Mouse (Mus musculus) lung, postnatal 0 days (tissue): ENCODE results near the gene Fam222a. TPM values are rescaled to one million over a fixed set of nuclear protein-coding genes. Genes with fewer than 3 reads are reported as not detected.

Source experiments
- ATAC-seq: fragments of 200-750 bp; cut with Nextera tagmentation; 2 replicates; pipeline ENCODE4 v1.8.0; 2017; ENCODE audit warnings: moderate library complexity
- DNase-seq: peaks from one replicate; pipeline ENCODE4 v3.0.0-alpha.2; 2016; ENCODE audit warnings: low spot score
- H3K27ac ChIP-seq: fragments of 300-500 bp; sonication (generic); 2 replicates; pipeline ENCODE4 v1.5.1; 2014; ENCODE audit warnings: antibody characterized with exemption, mild to moderate bottlenecking, low read length, mixed read lengths
- H3K27me3 ChIP-seq: fragments of 300-500 bp; sonication (generic); replicated peaks from 2 replicates; pipeline ENCODE4 v1.6.1; 2014; ENCODE audit warnings: low read length, mixed read lengths; ENCODE audit not compliant: insufficient read depth
- H3K36me3 ChIP-seq: fragments of 300-500 bp; sonication (generic); 2 replicates; pipeline ENCODE4 v1.6.1; 2014; ENCODE audit warnings: low read length, mixed read lengths; ENCODE audit not compliant: insufficient read depth
- H3K4me1 ChIP-seq: fragments of 300-500 bp; sonication (generic); 2 replicates; pipeline ENCODE4 v1.6.1; 2014; ENCODE audit warnings: antibody characterized with exemption, low read depth, low read length, mixed read lengths; ENCODE audit not compliant: insufficient read depth
- H3K4me2 ChIP-seq: fragments of 300-500 bp; sonication (generic); replicated peaks from 2 replicates; pipeline ENCODE4 v1.6.1; 2014; ENCODE audit warnings: low read depth, mild to moderate bottlenecking, low read length, moderate library complexity, mixed read lengths
- H3K4me3 ChIP-seq: fragments of 300-500 bp; sonication (generic); 2 replicates; pipeline ENCODE4 v1.5.1; 2014; ENCODE audit warnings: low read depth, low read length
- H3K9ac ChIP-seq: fragments of 300-500 bp; sonication (generic); replicated peaks from 2 replicates; pipeline ENCODE4 v1.6.1; 2014; ENCODE audit warnings: low read depth, mild to moderate bottlenecking
- H3K9me3 ChIP-seq: fragments of 300-500 bp; sonication (generic); 2 replicates; pipeline ENCODE4 v1.6.1; 2016; ENCODE audit warnings: low read length, mixed read lengths
- CTCF ChIP-seq: IDR thresholded peaks from 2 replicates; pipeline ENCODE4 v1.5.1; 2016; ENCODE audit warnings: antibody characterized with exemption, mild to moderate bottlenecking
- EP300 ChIP-seq: IDR thresholded peaks from 2 replicates; pipeline ENCODE4 v1.6.1; 2016; ENCODE audit warnings: antibody characterized with exemption, mild to moderate bottlenecking, control low read depth
- WGBS: fragments of 180-500 bp; shearing (Covaris S2); extraction: QIAGEN DNeasy Blood & Tissue Kit; methylation state at CpG from one replicate; pipeline ENCODE4 v1.1.7; 2014; 5-methylcytosine and 5-hydroxymethylcytosine counted together
- polyA plus RNA-seq: library from polyadenylated mRNA; unstranded; fragments of >200 nt; fragmentation: Nextera tagmentation; extraction: Ambion mirVana; gene quantifications from 2 replicates; pipeline ENCODE4 v1.2.1, GENCODE M21; 2015

Gene Fam222a
- polyA plus RNA-seq, 1 experiment from 2014 or later = 1.9 TPM

DNA sequence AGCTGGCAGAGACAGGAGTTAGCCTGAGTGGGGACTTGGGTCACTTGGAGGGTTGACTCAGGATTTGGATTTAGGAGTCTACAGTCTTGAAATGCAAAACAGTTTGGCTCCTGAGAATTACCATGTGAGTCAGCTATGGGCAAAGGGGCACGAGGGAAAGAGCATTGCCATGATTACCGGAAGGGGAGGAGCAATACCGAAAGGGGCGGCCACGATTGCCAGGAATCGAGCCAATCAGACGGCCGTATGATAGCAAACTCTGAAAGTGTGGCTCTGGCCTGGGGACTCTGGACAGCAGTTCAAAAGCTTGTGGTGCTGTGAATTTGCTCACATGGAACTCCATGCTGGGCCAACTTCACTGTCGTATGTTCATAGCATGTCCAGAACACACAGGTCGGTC, 18.8 kb upstream of the Fam222a start:
- no peak for ATAC-seq
- Histone ChIP-seq H3K4me1 (no peaks in the 10 kb centered on the region), H3K4me2 (no peak overlapping the region), H3K36me3 (no peaks in the 10 kb centered on the region), H3K9me3 (no peaks in the 10 kb centered on the region), H3K4me3 (no peak overlapping the region), H3K27ac (no peak overlapping the region), H3K9ac (no peak overlapping the region), H3K27me3 (no peaks in the 10 kb centered on the region)
- 97% methylated on average over 10 of the region's 10 CpGs for WGBS
- TF ChIP-seq EP300 (no peak), CTCF (no peak)
- DNase-seq = no peak

- Histone ChIP-seq H3K36me3 (no peaks in the 10 kb centered on the region), H3K9ac (no peak overlapping the region), H3K4me1 (no peaks in the 10 kb centered on the region), H3K4me2 (no peak overlapping the region), H3K9me3 (no peaks in the 10 kb centered on the region), H3K4me3 (no peak overlapping the region), H3K27me3 (no peaks in the 10 kb centered on the region), H3K27ac (no peak overlapping the region)
- TF ChIP-seq CTCF (no peak), EP300 (no peak)
- DNase-seq (no peak), ATAC-seq (no peak)
- WGBS = 68% methylated on average over 2 of the region's 3 CpGs
These were observed 18.0 kb upstream of the Fam222a start for GRCm38 (mm10) chr5:114549770-114550169.

DNA sequence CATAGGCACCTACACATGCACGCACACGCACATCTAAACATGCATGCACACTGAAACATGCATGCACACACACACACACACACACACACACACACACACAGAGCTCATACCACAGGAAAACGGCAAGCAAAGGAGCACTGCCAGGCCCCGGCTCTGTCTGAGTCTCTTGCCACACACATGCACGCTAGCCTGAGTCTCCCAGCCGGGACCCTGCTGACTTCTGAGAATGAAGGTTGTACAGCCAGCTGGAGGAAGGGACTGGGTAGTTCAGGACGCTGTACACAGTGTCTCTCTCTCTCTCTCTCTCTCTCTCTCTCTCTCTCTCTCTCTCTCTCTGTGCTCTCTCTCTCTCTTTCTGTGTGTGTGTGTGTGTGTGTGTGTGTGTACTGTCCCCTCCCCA, 17.4 kb upstream of the Fam222a start:
- TF ChIP-seq EP300 (no peak), CTCF (no peak)
- Histone ChIP-seq H3K4me3 (no peak overlapping the region), H3K9me3 (no peaks in the 10 kb centered on the region), H3K27ac (no peak overlapping the region), H3K9ac (no peak overlapping the region), H3K4me2 (no peak overlapping the region), H3K27me3 (no peaks in the 10 kb centered on the region), H3K36me3 (no peaks in the 10 kb centered on the region), H3K4me1 (no peaks in the 10 kb centered on the region)
- ATAC-seq (no peak), DNase-seq (no peak)
- WGBS = 36% methylated on average over 7 of the region's 7 CpGs

DNA sequence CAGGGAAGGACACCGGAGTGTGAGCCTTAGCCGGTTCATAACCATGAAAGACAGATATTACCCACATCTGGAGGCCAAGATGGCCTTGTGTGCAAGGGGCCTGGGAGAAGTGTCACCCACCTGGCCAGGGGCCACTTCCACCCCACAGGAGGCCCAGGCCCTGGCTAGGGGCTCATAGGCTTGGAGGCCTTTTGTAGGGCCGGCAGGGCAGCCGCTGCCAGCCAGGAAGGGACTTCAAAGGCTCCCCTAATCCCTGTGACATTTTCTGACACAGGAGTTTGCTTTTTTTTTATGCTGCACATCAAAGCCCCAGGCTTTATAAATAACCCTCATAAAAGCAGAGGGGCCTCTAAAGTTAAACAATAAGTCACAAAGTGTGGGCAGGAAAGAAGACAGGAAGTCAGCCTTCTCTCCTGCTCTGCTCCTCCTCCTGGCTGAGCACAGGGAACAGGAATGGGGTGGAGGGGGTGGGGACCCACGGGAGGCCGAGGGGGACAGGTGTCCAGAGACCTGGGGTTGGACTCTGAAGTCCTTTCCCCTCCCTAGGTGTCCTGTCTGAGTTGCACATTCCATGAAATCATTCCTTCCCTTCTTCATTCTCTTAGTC, 16.8 kb upstream of the Fam222a start:
- H3K27me3 ChIP-seq = no peaks in the 10 kb centered on the region
- TF ChIP-seq CTCF (no peak), EP300 (no peak)
- 14% methylated on average over 6 of the region's 6 CpGs for WGBS
- H3K27ac ChIP-seq = no peak overlapping the region
- ATAC-seq (no peak), DNase-seq (no peak)
- H3K4me3 ChIP-seq = no peak overlapping the region
- no peaks in the 10 kb centered on the region for H3K36me3 ChIP-seq
- H3K4me2 ChIP-seq = no peak overlapping the region
- H3K9ac ChIP-seq = no peak overlapping the region
- no peaks in the 10 kb centered on the region for H3K9me3 ChIP-seq
- H3K4me1 ChIP-seq = no peaks in the 10 kb centered on the region

DNA sequence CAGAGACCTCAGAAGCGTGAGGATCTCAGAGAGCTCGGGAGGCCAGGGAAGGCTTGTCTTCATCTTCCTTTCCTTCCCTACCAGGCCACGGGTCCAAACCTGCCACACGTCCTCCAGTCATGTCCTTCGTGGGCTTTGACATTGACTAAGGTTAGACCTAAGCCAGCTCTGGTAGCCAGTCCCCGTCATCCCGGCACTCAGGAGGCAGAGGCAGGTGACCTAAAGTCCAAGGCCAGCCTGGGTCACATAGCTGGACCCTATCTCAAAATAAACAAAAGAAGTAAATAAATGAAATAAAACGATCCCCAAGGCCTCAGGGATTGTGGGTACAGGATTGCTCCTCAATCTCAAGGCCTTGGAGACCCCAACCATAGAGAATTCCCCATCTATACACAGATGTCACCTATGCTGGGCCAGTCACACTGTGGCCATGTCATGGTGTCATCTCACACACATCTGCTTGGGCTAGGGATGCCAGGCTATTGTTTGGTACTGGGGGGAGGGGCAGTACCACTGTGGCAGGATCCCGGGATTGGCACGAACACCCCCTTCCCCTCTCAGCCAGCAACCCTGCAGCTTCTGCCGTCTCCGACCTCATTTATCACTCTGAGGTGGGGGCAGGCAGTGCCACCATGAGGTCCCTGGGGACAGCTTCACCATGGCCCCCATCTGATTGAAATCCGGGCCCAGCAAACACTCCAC, 15.2 kb upstream of the Fam222a start:
- 45% methylated on average over 13 of the region's 13 CpGs for WGBS
- ATAC-seq (no peak), DNase-seq (no peak)
- H3K27ac ChIP-seq = no peak overlapping the region
- H3K4me2 ChIP-seq = no peak overlapping the region
- H3K9ac ChIP-seq = no peak overlapping the region
- H3K4me1 ChIP-seq = no peaks in the 10 kb centered on the region
- no peaks in the 10 kb centered on the region for H3K36me3 ChIP-seq
- no peak for TF ChIP-seq EP300
- TF ChIP-seq CTCF = no peak
- no peaks in the 10 kb centered on the region for H3K9me3 ChIP-seq
- no peak overlapping the region for H3K4me3 ChIP-seq
- H3K27me3 ChIP-seq = no peaks in the 10 kb centered on the region

- H3K36me3 ChIP-seq = no peaks in the 10 kb centered on the region
- no peaks in the 10 kb centered on the region for H3K4me1 ChIP-seq
- WGBS = 66% methylated on average over 7 of the region's 8 CpGs
- H3K27ac ChIP-seq = no peak overlapping the region
- ATAC-seq (no peak), DNase-seq (no peak)
- no peak overlapping the region for H3K9ac ChIP-seq
- H3K27me3 ChIP-seq = no peaks in the 10 kb centered on the region
- H3K4me2 ChIP-seq = no peak overlapping the region
- TF ChIP-seq CTCF = no peak
- no peak for TF ChIP-seq EP300
- H3K9me3 ChIP-seq = no peaks in the 10 kb centered on the region
- no peak overlapping the region for H3K4me3 ChIP-seq
These were observed 14.1 kb upstream of the Fam222a start for GRCm38 (mm10) chr5:114553706-114554105.
